Mouse (Mus musculus): Measurements from ENCODE around the gene Olfr414. TPM values are rescaled to one million over a fixed set of nuclear protein-coding genes. Genes with fewer than 3 reads are reported as not detected.

The Olfr414 gene
- not detected in 2 replicates for total RNA-seq (2014; rRNA removed)
- polyA plus RNA-seq (2012; rRNA removed) = not detected in 2 replicates

GRCm38 (mm10) chr1:174423764-174424163 lies at the start of gene Olfr414:
TSS of gene Olfr414 (plus strand) at chr1:174424064.
- 48% methylated on average over 1 of the region's 1 CpGs for WGBS
- no peaks in the 10 kb centered on the region for H3K27me3 ChIP-seq (ENCODE audit: control insufficient read depth, insufficient read depth, low read length)
- no peak within 1 kb of the TSS for H3K4me3 ChIP-seq (ENCODE audit: insufficient read depth, low read depth, low read length)
- H3K27ac ChIP-seq (replicated peaks; ENCODE audit: insufficient read depth, low read depth, low read length) = no peak within 1 kb of the TSS
- TF ChIP-seq CTCF (IDR thresholded peaks at IDR 0.05; ENCODE audit: low read depth, low read length) (no peak), POLR2A (IDR thresholded peaks at IDR 0.05; ENCODE audit: extremely low read depth, insufficient read depth, low read length) (no peak)
- no peak within 1 kb of the TSS for H3K9ac ChIP-seq (ENCODE audit: low read depth, low read length)
- H3K36me3 ChIP-seq (ENCODE audit: control insufficient read depth, insufficient read depth, low read length) = no peaks in the 10 kb centered on the region
- H3K4me1 ChIP-seq (ENCODE audit: control insufficient read depth, insufficient read depth, low read length) = no peaks in the 10 kb centered on the region
- DNase-seq (ENCODE audit: extremely low read depth, low read depth, low spot score) = no peak
- H3K79me2 ChIP-seq (ENCODE audit: control insufficient read depth, insufficient read depth, low read length) = no peaks in the 10 kb centered on the region

DNA sequence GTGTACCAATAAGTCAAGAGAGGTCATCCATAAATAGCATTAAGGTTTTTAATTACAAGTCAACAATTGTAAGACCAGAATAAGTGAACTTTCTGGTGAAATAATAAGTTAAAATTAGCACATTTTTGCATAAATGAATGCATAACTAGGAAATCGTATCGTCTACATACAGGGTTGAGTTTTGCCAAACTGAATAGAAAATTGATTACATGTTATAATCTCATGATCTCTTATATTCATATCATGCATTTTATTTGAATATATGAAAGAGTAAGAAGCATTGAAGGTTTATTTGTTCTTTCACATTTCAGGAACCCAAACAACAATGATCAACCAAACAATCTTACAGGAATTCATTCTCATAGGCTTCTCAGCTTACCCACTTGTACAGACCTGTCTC lies 33.1 kb upstream of the Olfr414 start, which contains the start of gene Olfr248:
Olfr248 (plus strand) TSS at position 301 of the 400 bp plus-strand sequence.
- no peaks in the 10 kb centered on the region for H3K27me3 ChIP-seq (ENCODE audit: control insufficient read depth, insufficient read depth, low read length)
- no peak within 1 kb of the TSS for H3K9ac ChIP-seq (ENCODE audit: low read depth, low read length)
- no peak within 1 kb of the TSS for H3K4me3 ChIP-seq (ENCODE audit: insufficient read depth, low read depth, low read length)
- H3K27ac ChIP-seq (replicated peaks; ENCODE audit: insufficient read depth, low read depth, low read length) = no peak within 1 kb of the TSS
- TF ChIP-seq POLR2A (IDR thresholded peaks at IDR 0.05; ENCODE audit: extremely low read depth, insufficient read depth, low read length) (no peak), CTCF (IDR thresholded peaks at IDR 0.05; ENCODE audit: low read depth, low read length) (no peak)
- no peak for DNase-seq (ENCODE audit: extremely low read depth, low read depth, low spot score)
- no peaks in the 10 kb centered on the region for H3K36me3 ChIP-seq (ENCODE audit: control insufficient read depth, insufficient read depth, low read length)
- H3K79me2 ChIP-seq (ENCODE audit: control insufficient read depth, insufficient read depth, low read length) = no peaks in the 10 kb centered on the region
- H3K4me1 ChIP-seq (ENCODE audit: control insufficient read depth, insufficient read depth, low read length) = no peaks in the 10 kb centered on the region
- WGBS = 87% methylated on average over 2 of the region's 2 CpGs

DNA sequence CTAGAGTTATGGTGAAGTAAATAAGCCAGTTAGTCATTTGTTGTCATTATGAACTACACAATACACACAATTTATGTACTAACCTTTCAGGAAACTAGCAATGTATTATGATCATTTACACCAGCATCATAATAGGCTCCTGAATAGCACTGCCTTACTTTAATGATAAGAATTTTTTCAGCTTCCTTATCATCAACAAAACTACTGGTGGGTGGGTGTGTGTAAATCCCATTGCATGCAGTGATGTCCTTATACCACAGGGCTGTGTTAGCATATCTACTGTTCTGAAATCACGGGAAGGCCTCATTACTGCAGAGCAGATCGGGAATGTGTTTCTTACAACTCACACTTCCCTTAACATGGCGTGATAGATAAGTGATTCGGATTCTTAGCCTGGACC lies 905 bp upstream of the Olfr414 start:
- Histone ChIP-seq H3K27ac (replicated peaks; ENCODE audit: insufficient read depth, low read depth, low read length) (no peak overlapping the region), H3K27me3 (ENCODE audit: control insufficient read depth, insufficient read depth, low read length) (no peaks in the 10 kb centered on the region), H3K4me3 (ENCODE audit: insufficient read depth, low read depth, low read length) (no peak overlapping the region), H3K36me3 (ENCODE audit: control insufficient read depth, insufficient read depth, low read length) (no peaks in the 10 kb centered on the region), H3K4me1 (ENCODE audit: control insufficient read depth, insufficient read depth, low read length) (no peaks in the 10 kb centered on the region), H3K79me2 (ENCODE audit: control insufficient read depth, insufficient read depth, low read length) (no peaks in the 10 kb centered on the region), H3K9ac (ENCODE audit: low read depth, low read length) (no peak overlapping the region)
- DNase-seq (ENCODE audit: extremely low read depth, low read depth, low spot score) = no peak
- 80% methylated on average over 4 of the region's 4 CpGs for WGBS
- no peak for TF ChIP-seq POLR2A (IDR thresholded peaks at IDR 0.05; ENCODE audit: extremely low read depth, insufficient read depth, low read length)

DNA sequence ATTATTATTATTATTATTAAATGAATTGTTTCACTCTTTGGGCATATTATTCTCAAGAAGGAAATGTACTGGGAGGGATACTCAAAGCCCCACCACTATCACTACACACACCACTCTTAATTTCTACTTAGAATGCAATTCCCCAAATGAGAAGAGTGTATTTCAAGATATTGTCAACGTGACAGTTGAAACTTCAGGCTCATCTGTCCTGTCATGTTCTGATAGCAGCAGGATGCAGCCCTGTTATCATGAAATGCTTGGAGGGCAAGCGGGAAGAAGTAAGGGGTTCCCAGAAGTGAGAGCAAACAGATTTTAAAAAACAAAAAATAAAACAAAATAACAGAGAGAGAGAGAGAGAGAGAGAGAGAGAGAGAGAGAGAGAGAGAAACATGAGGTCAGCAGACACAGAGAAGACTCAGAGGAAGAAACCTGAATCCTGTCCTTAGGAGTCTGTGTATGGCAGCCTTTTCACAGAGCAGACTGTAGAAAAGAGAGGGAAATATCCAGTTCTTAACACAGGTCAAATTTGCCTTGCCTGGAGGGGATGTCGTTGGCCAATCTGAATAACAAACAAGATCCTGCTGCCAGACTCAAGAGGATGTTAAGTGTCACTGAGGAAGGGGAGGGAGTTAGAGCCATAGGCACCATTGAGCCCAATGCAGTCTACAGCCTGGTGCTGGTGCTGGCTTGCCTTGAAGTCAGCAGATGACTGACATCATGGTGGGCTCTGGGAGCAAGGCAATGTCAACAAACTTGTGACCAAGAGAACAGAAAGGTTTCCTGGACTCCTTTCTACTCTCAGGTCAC lies 2.5 kb downstream of the Olfr414 start:
- DNase-seq (ENCODE audit: extremely low read depth, low read depth, low spot score) = no peak
- no peak overlapping the region for H3K27ac ChIP-seq (replicated peaks; ENCODE audit: insufficient read depth, low read depth, low read length)
- no peaks in the 10 kb centered on the region for H3K36me3 ChIP-seq (ENCODE audit: control insufficient read depth, insufficient read depth, low read length)
- H3K4me3 ChIP-seq (ENCODE audit: insufficient read depth, low read depth, low read length) = no peak overlapping the region
- H3K27me3 ChIP-seq (ENCODE audit: control insufficient read depth, insufficient read depth, low read length) = no peaks in the 10 kb centered on the region
- H3K9ac ChIP-seq (ENCODE audit: low read depth, low read length) = no peak overlapping the region
- no peak for TF ChIP-seq CTCF (IDR thresholded peaks at IDR 0.05; ENCODE audit: low read depth, low read length)
- TF ChIP-seq POLR2A (IDR thresholded peaks at IDR 0.05; ENCODE audit: extremely low read depth, insufficient read depth, low read length) = no peak
- no peaks in the 10 kb centered on the region for H3K79me2 ChIP-seq (ENCODE audit: control insufficient read depth, insufficient read depth, low read length)
- no peaks in the 10 kb centered on the region for H3K4me1 ChIP-seq (ENCODE audit: control insufficient read depth, insufficient read depth, low read length)
- 44% methylated on average over 3 of the region's 3 CpGs for WGBS

DNA sequence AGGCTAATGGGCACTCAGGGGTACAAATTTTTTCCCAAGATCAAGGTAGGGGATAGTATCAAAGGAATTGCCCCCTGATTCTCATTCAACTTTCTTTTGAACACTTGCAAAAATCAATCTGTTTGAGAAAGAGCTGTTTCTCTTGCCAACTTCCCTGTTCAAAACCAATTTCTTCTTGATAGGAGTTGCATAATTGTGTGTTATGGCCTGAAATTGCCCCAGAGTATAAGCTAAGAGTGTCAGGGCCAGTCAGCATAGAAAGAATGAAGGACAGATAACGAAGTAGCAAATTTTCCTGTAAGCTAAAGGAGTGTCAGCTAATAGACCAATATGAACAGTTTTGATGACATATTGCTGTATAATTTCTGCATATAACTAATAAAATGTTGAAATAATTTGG lies 3.5 kb downstream of the Olfr414 start:
- H3K27me3 ChIP-seq (ENCODE audit: control insufficient read depth, insufficient read depth, low read length) = no peaks in the 10 kb centered on the region
- TF ChIP-seq POLR2A (IDR thresholded peaks at IDR 0.05; ENCODE audit: extremely low read depth, insufficient read depth, low read length) (no peak), CTCF (IDR thresholded peaks at IDR 0.05; ENCODE audit: low read depth, low read length) (no peak)
- no peaks in the 10 kb centered on the region for H3K79me2 ChIP-seq (ENCODE audit: control insufficient read depth, insufficient read depth, low read length)
- 65% methylated on average over 1 of the region's 1 CpGs for WGBS
- H3K36me3 ChIP-seq (ENCODE audit: control insufficient read depth, insufficient read depth, low read length) = no peaks in the 10 kb centered on the region
- H3K27ac ChIP-seq (replicated peaks; ENCODE audit: insufficient read depth, low read depth, low read length) = no peak overlapping the region
- no peaks in the 10 kb centered on the region for H3K4me1 ChIP-seq (ENCODE audit: control insufficient read depth, insufficient read depth, low read length)
- no peak overlapping the region for H3K9ac ChIP-seq (ENCODE audit: low read depth, low read length)
- no peak for DNase-seq (ENCODE audit: extremely low read depth, low read depth, low spot score)
- H3K4me3 ChIP-seq (ENCODE audit: insufficient read depth, low read depth, low read length) = no peak overlapping the region

- Histone ChIP-seq H3K36me3 (ENCODE audit: control insufficient read depth, insufficient read depth, low read length) (no peaks in the 10 kb centered on the region), H3K4me3 (ENCODE audit: insufficient read depth, low read depth, low read length) (no peak overlapping the region), H3K79me2 (ENCODE audit: control insufficient read depth, insufficient read depth, low read length) (no peaks in the 10 kb centered on the region), H3K27ac (replicated peaks; ENCODE audit: insufficient read depth, low read depth, low read length) (no peak overlapping the region), H3K4me1 (ENCODE audit: control insufficient read depth, insufficient read depth, low read length) (no peaks in the 10 kb centered on the region), H3K9ac (ENCODE audit: low read depth, low read length) (no peak overlapping the region), H3K27me3 (ENCODE audit: control insufficient read depth, insufficient read depth, low read length) (no peaks in the 10 kb centered on the region)
- WGBS = 88% methylated on average over 2 of the region's 2 CpGs
- DNase-seq (ENCODE audit: extremely low read depth, low read depth, low spot score) = no peak
- no peak for TF ChIP-seq CTCF (IDR thresholded peaks at IDR 0.05; ENCODE audit: low read depth, low read length)
These were observed 4.5 kb downstream of the Olfr414 start for GRCm38 (mm10) chr1:174428407-174428806.
